Mouse (Mus musculus): ENCODE data around the gene Apbb2. TPM values are rescaled to one million over a fixed set of nuclear protein-coding genes. Genes with fewer than 3 reads are reported as not detected.

Apbb2 gene
- polyA plus RNA-seq, 1 experiment, result 36.1 TPM

DNA sequence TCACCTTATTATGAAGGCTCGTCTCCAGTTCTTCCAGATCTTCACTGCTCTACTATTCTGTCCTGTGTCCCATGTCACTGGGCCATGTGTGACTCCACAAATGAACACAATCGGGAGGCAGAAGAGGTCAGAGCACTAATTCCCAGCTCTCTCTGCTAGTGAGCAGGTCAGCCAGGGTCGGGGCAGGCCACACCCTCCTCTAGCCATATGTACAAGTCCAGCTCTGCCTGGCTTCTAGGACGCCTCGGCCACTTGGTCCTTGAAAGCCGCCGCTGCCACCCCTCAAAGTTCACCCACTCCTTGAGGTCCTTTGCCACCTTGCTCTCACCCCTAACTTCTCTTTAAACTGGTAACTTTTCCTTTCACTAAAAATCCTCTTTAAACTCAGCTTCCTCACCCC is 198.6 kb downstream of the Apbb2 start:
- Histone ChIP-seq H3K4me3 (replicated peaks; ENCODE audit: insufficient read depth, low read depth, low read length) (no peak overlapping the region), H3K27ac (ENCODE audit: insufficient read depth, low read length) (no peak overlapping the region), H3K4me1 (ENCODE audit: control insufficient read depth, insufficient read depth, low read length) (peaks cover 6% of the 10 kb centered on the region), H3K27me3 (ENCODE audit: control insufficient read depth, insufficient read depth, low read length) (no peaks in the 10 kb centered on the region)
- TF ChIP-seq CTCF (IDR thresholded peaks at IDR 0.05; ENCODE audit: borderline replicate concordance, insufficient read depth, low read depth, low read length) (no peak), POLR2A (IDR thresholded peaks at IDR 0.05; ENCODE audit: borderline replicate concordance, insufficient read depth, low read length) (no peak)
- 87% methylated on average over 7 of the region's 7 CpGs for WGBS
- no peak for DNase-seq

DNA sequence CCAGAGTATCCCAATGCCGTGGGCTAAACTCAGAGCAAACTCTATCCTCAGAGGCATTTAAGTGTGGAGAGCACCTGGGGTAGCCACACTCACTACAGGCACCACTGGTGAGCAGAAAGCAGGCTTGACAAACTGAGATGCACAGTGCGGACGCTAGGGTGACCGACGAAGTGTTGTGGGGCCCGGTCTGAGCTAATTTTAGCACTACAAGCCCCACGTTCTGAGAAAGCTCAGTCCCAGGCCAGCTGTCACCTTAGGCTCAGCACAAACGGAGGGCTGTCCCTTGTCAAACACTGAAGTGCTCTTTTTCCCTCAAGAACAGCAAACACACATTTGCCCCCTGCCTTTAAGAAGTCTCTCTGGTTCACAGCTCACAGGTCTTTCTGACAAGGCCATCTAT is 201.3 kb downstream of the Apbb2 start:
- no peak overlapping the region for H3K4me3 ChIP-seq (replicated peaks; ENCODE audit: insufficient read depth, low read depth, low read length)
- peak; percentile 24 to 41 for DNase-seq
- WGBS, result 20% methylated on average over 8 of the region's 8 CpGs
- H3K27me3 ChIP-seq (ENCODE audit: control insufficient read depth, insufficient read depth, low read length), result no peaks in the 10 kb centered on the region
- H3K4me1 ChIP-seq (ENCODE audit: control insufficient read depth, insufficient read depth, low read length), result peaks cover 6% of the 10 kb centered on the region
- no peak overlapping the region for H3K27ac ChIP-seq (ENCODE audit: insufficient read depth, low read length)
- TF ChIP-seq CTCF (IDR thresholded peaks at IDR 0.05; ENCODE audit: borderline replicate concordance, insufficient read depth, low read depth, low read length) (peak; percentile 35; the same call in 1 of the 2 replicates), POLR2A (IDR thresholded peaks at IDR 0.05; ENCODE audit: borderline replicate concordance, insufficient read depth, low read length) (no peak)

DNA sequence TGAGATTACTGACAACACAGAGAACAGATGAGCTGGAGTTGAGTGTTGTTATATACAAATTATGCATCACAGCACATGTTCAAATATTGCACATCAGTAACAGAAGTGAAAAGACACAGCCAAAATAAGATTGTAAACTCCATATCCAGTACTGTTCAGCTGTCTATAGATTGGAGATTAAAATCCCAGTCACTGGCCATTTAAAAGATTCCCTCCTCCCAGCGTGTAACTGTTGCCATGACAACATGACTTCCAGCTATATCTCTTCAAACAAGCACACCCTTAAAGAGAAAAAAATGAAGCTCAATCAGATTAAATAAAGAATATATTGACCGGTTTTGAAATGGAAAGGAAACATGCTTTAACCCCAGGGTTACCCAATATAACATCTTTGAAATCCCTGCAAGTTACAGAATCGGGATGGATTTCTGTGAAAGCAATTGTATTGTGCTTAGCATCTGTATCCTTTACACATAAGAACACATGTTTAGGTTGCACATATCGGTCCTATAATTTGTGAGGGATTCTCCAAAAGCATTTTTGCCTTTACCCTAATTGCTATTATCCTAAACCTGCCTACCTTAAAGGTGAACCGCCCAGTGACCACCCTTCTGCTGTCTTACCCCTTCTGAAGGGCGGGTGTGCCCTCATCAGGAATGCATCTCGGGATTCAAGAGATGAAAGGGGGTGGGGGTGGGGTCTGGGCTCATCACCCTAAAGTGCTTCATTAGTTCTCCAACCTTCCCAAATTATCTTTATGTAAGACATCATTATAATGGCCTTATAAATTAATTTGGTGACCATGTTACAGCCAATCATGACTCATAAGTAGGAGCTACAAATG is 202.7 kb downstream of the Apbb2 start:
- H3K4me3 ChIP-seq (replicated peaks; ENCODE audit: insufficient read depth, low read depth, low read length), result no peak overlapping the region
- no peaks in the 10 kb centered on the region for H3K27me3 ChIP-seq (ENCODE audit: control insufficient read depth, insufficient read depth, low read length)
- TF ChIP-seq CTCF (IDR thresholded peaks at IDR 0.05; ENCODE audit: borderline replicate concordance, insufficient read depth, low read depth, low read length), result no peak
- no peak for TF ChIP-seq POLR2A (IDR thresholded peaks at IDR 0.05; ENCODE audit: borderline replicate concordance, insufficient read depth, low read length)
- no peak overlapping the region for H3K27ac ChIP-seq (ENCODE audit: insufficient read depth, low read length)
- DNase-seq, result no peak
- peaks cover 6% of the 10 kb centered on the region for H3K4me1 ChIP-seq (ENCODE audit: control insufficient read depth, insufficient read depth, low read length)
- 77% methylated on average over 7 of the region's 7 CpGs for WGBS

DNA sequence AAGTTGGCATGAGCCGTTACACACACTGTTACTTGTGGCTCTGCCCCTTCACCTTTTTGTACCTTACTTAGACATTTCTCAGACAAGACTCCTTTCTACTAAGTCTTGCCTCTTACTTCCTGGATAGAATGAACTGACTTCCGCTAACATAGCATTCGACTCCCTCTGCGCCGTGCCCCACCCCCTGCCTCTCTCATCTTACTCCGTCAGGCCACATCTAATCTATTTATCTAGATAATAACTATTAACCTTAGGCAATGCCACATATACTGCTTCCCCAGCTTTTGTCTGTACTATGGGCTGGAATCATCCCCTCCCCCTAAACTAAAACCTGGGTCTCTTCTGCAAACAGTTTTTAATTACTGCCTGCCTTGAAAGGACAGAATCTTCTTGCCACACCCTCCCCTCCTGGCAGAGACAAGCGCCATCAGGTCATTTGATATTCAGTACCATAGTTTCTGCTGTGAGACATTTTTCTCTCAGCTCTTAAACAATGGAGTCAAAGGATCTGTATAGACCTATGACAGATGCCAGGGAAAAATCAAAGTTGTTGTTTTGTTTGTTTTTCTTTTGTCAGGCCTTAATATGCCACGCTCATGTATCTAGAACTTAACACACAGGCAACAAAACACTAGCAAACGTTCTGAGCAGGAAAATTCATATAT is 203.4 kb downstream of the Apbb2 start:
- no peak for TF ChIP-seq POLR2A (IDR thresholded peaks at IDR 0.05; ENCODE audit: borderline replicate concordance, insufficient read depth, low read length)
- no peak for TF ChIP-seq CTCF (IDR thresholded peaks at IDR 0.05; ENCODE audit: borderline replicate concordance, insufficient read depth, low read depth, low read length)

DNA sequence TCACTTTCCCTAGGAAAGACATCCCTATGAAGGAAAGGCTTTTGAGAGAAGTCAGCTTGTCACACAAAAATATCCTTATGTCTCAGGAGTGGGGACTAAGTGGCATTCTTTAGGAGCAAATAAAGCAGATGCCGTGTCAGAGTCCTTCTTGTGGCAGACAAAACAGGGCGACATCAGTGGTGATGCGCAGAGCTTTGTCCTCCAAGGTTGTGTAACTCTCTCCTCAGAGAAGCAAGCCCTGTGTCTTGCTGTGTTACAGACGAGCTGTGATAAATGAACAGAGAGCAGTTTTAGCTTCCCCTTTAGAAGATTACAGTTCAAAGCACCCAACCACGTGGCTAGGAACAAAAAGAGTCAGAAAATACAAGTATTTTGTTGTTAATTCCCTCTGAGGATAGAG is 205.2 kb downstream of the Apbb2 start:
- H3K4me3 ChIP-seq (replicated peaks; ENCODE audit: insufficient read depth, low read depth, low read length), result no peak overlapping the region
- H3K4me1 ChIP-seq (ENCODE audit: control insufficient read depth, insufficient read depth, low read length), result peaks cover 6% of the 10 kb centered on the region
- WGBS, result 64% methylated on average over 5 of the region's 5 CpGs
- TF ChIP-seq POLR2A (IDR thresholded peaks at IDR 0.05; ENCODE audit: borderline replicate concordance, insufficient read depth, low read length) (no peak), CTCF (IDR thresholded peaks at IDR 0.05; ENCODE audit: borderline replicate concordance, insufficient read depth, low read depth, low read length) (no peak)
- DNase-seq, result no peak
- H3K27ac ChIP-seq (ENCODE audit: insufficient read depth, low read length), result no peak overlapping the region
- no peaks in the 10 kb centered on the region for H3K27me3 ChIP-seq (ENCODE audit: control insufficient read depth, insufficient read depth, low read length)

More for the DNA sequence above, 203.4 kb downstream of the Apbb2 start:
- Histone ChIP-seq H3K27me3 (ENCODE audit: control insufficient read depth, insufficient read depth, low read length) (no peaks in the 10 kb centered on the region), H3K4me1 (ENCODE audit: control insufficient read depth, insufficient read depth, low read length) (peaks cover 6% of the 10 kb centered on the region), H3K27ac (ENCODE audit: insufficient read depth, low read length) (no peak overlapping the region), H3K4me3 (replicated peaks; ENCODE audit: insufficient read depth, low read depth, low read length) (no peak overlapping the region)
- WGBS, result 79% methylated on average over 9 of the region's 9 CpGs
- DNase-seq, result no peak

DNA sequence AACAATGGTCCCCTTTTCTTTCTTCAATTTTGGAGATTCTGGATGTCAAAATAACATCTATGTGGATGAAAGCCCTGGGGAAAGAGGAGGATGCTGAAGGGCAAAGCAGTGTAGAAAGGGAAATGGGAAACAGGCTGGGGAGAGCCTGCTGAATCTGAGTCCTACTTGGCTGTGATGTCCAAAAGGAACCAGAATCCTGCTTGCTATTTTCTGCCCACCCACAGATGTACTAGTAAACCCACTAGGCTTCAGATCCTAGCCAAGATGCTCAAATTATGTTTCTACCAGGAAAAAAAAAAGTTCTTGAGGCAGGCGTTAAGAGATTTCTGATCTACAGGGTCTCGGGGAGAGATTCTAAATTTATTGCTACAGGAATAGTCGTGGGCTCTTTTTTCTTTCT is 205.8 kb downstream of the Apbb2 start:
- no peak overlapping the region for H3K4me3 ChIP-seq (replicated peaks; ENCODE audit: insufficient read depth, low read depth, low read length)
- WGBS, result 85% methylated on average over 3 of the region's 3 CpGs
- H3K4me1 ChIP-seq (ENCODE audit: control insufficient read depth, insufficient read depth, low read length), result peaks cover 6% of the 10 kb centered on the region
- DNase-seq, result no peak
- no peaks in the 10 kb centered on the region for H3K27me3 ChIP-seq (ENCODE audit: control insufficient read depth, insufficient read depth, low read length)
- no peak overlapping the region for H3K27ac ChIP-seq (ENCODE audit: insufficient read depth, low read length)
- TF ChIP-seq CTCF (IDR thresholded peaks at IDR 0.05; ENCODE audit: borderline replicate concordance, insufficient read depth, low read depth, low read length) (no peak), POLR2A (IDR thresholded peaks at IDR 0.05; ENCODE audit: borderline replicate concordance, insufficient read depth, low read length) (no peak)

DNA sequence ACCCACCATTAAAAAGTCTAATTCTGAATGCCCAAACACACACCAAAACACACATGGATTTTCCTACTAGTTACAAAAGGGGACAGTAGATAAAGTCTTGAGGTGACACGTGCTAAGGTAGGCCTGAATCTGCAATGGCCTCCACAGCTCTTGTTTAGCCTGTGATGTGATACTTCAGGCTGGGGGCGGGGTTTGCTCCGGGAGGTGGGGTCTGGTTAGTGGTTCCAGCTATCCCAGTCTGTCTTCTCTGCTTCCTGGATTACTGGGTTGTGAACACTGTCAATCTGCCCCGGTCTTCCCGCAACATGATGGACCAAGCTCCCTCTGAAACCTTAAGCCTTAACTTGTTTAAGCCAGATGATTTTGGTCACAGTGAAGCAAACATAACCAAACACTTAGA is 210.0 kb downstream of the Apbb2 start:
- Histone ChIP-seq H3K4me1 (ENCODE audit: control insufficient read depth, insufficient read depth, low read length) (peaks cover 10% of the 10 kb centered on the region; the same call in 1 of the 2 replicates), H3K4me3 (replicated peaks; ENCODE audit: insufficient read depth, low read depth, low read length) (no peak overlapping the region), H3K27ac (ENCODE audit: insufficient read depth, low read length) (no peak overlapping the region), H3K27me3 (ENCODE audit: control insufficient read depth, insufficient read depth, low read length) (no peaks in the 10 kb centered on the region)
- WGBS, result 84% methylated on average over 5 of the region's 5 CpGs
- no peak for TF ChIP-seq POLR2A (IDR thresholded peaks at IDR 0.05; ENCODE audit: borderline replicate concordance, insufficient read depth, low read length)
- no peak for DNase-seq

DNA sequence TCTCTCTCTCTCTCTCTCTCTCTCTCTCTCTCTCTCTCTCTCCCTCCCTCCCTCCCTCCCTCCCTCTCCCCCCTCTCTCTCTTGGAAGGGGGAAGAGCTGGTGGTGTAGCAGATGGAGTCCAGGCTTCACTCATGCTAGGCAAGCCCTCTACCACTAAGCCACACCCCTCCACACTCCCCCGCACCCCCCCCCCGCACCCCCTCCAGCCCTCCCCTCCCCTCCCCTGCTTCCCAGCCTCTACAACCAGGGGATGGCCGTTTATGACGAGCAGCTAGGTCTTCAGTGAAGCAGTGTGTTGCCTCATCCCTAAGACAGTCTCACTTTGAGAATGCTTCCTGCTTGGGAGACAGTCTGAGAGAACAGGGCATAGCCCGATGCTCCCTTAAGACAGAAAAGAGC is 210.6 kb downstream of the Apbb2 start:
- Histone ChIP-seq H3K4me3 (replicated peaks; ENCODE audit: insufficient read depth, low read depth, low read length) (no peak overlapping the region), H3K27me3 (ENCODE audit: control insufficient read depth, insufficient read depth, low read length) (no peaks in the 10 kb centered on the region), H3K27ac (ENCODE audit: insufficient read depth, low read length) (no peak overlapping the region), H3K4me1 (ENCODE audit: control insufficient read depth, insufficient read depth, low read length) (peaks cover 10% of the 10 kb centered on the region; the same call in 1 of the 2 replicates)
- no peak for DNase-seq
- TF ChIP-seq POLR2A (IDR thresholded peaks at IDR 0.05; ENCODE audit: borderline replicate concordance, insufficient read depth, low read length), result no peak
- TF ChIP-seq CTCF (IDR thresholded peaks at IDR 0.05; ENCODE audit: borderline replicate concordance, insufficient read depth, low read depth, low read length), result no peak
- WGBS, result 39% methylated on average over 3 of the region's 5 CpGs
